Mouse (Mus musculus) regulatory T cell (primary cell): ENCODE data around the gene Hlf.

Experiments
- in situ Hi-C: fragments of 300-600 bp; cut with MboI, MseI; formaldehyde crosslinking; loops from one replicate; pipeline ENCODE4 v1.15.1; 2025; ENCODE audit warnings: high pct_unique_total_duplicates

Hlf gene

GRCm38 (mm10) chr11:90390817-90391173 lies at the start of gene Hlf:
Gene Hlf (minus strand): TSS chr11:90390895.
- in situ Hi-C loops: no loop called here

- in situ Hi-C loops: no loop called here
These were observed 48.1 kb upstream of the Hlf start for GRCm38 (mm10) chr11:90438768-90439167.

GRCm38 (mm10) chr11:90425207-90425525 lies 34.5 kb upstream of the Hlf start:
- in situ Hi-C loops: no loop called here

- in situ Hi-C loops: no loop called here
These were observed 33.9 kb upstream of the Hlf start for GRCm38 (mm10) chr11:90424334-90425206.

GRCm38 (mm10) chr11:90423896-90424295 lies 33.2 kb upstream of the Hlf start:
- in situ Hi-C loops: no loop called here

GRCm38 (mm10) chr11:90419706-90420105 lies 29.0 kb upstream of the Hlf start:
- in situ Hi-C loops: no loop called here

- in situ Hi-C loops: no loop called here
These were observed 27.2 kb upstream of the Hlf start for GRCm38 (mm10) chr11:90417921-90418320.

- in situ Hi-C loops: no loop called here
These were observed 26.3 kb upstream of the Hlf start for GRCm38 (mm10) chr11:90417011-90417410.

GRCm38 (mm10) chr11:90398850-90399249 lies 8.2 kb upstream of the Hlf start:
- in situ Hi-C loops: no loop called here

- in situ Hi-C loops: no loop called here
These were observed 833 bp upstream of the Hlf start for GRCm38 (mm10) chr11:90391271-90392185.

- in situ Hi-C loops: no loop called here
These were observed 536 bp downstream of the Hlf start for GRCm38 (mm10) chr11:90389902-90390816.

- in situ Hi-C loops: no loop called here
These were observed 1.4 kb downstream of the Hlf start for GRCm38 (mm10) chr11:90389174-90389901.

- in situ Hi-C loops: no loop called here
These were observed 2.9 kb downstream of the Hlf start for GRCm38 (mm10) chr11:90387501-90388440.

GRCm38 (mm10) chr11:90382005-90382611 lies 8.6 kb downstream of the Hlf start:
- in situ Hi-C loops: no loop called here

GRCm38 (mm10) chr11:90381113-90381512 lies 9.6 kb downstream of the Hlf start:
- in situ Hi-C loops: no loop called here

- in situ Hi-C loops: no loop called here
These were observed 10.5 kb downstream of the Hlf start for GRCm38 (mm10) chr11:90380131-90380685.

GRCm38 (mm10) chr11:90378008-90378407 lies 12.7 kb downstream of the Hlf start:
- in situ Hi-C loops: no loop called here

- in situ Hi-C loops: no loop called here
These were observed 14.3 kb downstream of the Hlf start for GRCm38 (mm10) chr11:90376436-90376835.

- in situ Hi-C loops: no loop called here
These were observed 19.1 kb downstream of the Hlf start for GRCm38 (mm10) chr11:90371470-90372100.
